Mouse (Mus musculus) mouse trophoblast stem cell (cell line): ENCODE measurements around the gene Hnf1a.
"Not testable (repeated sequence)": the region's sequence is repeated elsewhere in the genome, so short reads cannot be mapped to it uniquely, and the experiment has no call there.

ENCODE experiments used
- in situ Hi-C, 2 experiments: fragments of 300-500 bp; cut with MseI, MboI; formaldehyde crosslinking; loops; 2 replicates in 1 of 2; 3 replicates in 1 of 2; pipeline ENCODE4 v1.15.1; 2025

Gene Hnf1a

DNA sequence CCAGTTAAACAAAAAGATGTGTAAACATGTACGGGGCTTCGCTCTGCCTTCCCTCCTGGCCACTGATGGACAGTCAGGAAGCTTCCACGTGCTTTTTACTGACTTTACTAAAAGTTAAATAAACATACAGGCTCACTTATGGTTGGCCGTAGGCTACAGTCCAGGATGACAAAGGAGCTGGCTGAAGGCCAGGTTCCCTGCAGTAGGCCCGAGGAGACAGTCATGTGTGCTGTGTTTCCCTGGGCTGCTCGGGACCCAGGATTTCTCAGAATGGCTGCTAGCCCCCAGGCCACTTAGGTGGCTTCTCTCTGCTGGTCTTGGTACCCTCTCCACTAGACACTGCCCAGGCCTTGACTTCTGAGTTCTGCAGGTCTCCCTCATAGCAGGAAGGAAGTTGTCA lies 22.0 kb downstream of the Hnf1a start:
- in situ Hi-C loops: no loop called here

DNA sequence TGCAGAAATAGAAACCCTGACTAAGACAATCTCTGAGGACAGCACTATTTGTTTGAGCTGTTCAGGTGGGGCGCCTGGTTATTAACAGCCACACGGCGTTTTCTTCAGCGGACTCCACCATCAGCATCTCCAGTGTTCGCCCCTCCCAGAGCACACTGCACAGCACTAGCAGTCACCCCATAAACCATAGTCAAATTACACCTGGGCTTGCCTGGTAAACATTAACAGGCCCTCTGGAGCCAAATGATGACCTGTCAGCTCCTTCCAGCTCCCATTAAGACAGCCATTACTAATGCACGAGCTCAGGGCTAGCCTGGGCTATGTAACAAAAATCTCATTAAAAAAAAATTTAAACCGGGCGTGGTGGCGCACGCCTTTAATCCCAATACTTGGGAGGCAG lies 25.8 kb downstream of the Hnf1a start:
- in situ Hi-C loops: no loop called here

DNA sequence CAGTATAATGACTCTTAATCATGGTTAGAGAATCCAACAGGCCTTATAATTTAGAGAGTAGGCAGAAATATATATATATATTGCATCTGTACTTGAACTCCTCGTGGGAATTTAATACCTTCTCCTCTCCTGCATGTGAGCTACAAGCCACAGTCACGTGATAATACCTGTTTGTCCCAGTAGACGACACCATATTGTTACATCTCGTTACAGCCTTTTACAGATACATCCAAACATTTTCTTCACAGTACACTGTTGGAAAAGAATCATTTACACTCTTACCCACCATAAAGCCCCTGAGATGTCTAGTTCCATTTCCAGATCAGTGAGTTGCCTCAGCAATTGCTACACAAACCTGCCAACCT lies 28.1 kb downstream of the Hnf1a start:
- in situ Hi-C loops: no loop called here

DNA sequence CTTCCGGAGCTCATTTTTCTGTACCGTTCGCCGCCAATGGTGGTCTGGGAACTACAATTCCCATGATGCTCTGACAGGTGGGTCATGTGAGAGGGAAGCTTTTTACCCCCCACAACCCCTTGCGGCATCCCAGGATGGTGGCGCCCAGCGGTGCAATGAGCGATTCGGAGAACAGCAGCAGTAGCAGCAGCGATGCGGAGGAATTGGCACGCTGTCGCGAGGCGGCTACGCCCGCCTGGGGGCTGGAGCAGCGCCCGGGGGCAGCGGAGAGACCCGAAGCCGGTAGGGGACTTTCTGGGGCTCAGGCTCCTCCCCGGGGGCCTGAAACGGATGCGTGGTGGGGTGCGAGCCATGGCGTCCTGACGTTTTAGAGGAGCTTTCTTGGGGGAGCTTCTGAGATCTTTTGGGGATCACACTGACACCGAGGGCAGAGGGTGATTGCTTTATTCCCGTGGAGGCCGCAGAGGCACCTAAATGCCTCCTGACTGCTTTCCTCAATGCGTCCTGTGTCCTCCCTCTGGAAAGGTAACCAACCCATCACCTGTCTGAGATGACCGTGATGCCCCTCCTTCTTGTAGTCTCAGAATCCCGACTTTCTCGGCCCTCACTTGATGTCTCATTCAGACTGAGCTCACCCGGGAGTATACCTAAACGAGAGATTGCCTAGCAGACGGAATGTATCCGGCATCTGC lies 28.7 kb downstream of the Hnf1a start, which contains the start of gene 2210016L21Rik:
Gene 2210016L21Rik, plus strand, starts transcription at position 85 of the 692 bp plus-strand sequence.
- in situ Hi-C loops: no loop called here

DNA sequence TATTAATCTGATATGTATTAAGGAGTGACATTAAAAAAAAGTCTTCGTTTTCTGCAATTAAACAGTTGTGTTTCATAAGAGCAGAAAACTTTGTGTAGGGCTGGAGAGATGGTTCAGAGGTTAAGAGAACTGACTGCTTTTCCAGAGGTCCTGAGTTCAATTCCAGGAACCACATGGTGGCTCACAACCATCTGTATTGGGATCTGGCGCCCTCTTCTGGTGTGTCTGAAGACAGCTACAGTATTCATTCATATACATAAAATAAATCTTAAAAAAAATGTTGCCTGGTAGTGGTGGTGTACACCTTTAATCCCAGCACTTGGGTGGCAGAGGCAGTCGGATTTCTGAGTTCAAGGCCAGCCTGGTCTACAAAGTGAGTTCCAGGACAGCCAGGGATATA lies 29.8 kb downstream of the Hnf1a start:
- in situ Hi-C loops: not testable (repeated sequence)

DNA sequence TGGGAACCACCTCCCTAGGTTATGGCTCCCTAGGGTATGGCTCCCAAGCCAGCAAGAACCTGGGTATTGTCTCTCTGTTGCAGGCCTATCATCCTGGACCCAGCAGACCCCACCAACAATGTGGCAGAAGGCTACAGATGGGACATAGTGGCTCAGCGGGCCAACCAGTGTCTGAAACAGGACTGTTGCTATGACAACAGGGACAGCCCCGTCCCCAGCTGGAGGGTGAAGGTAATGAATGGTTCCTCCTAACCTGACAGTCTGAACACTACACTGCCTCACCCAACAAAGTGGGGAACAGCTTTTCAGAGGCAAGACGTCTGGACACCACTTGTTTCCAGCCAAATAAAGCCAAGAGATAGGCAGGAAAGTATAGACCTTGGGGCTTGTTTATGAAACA lies 35.1 kb downstream of the Hnf1a start:
- in situ Hi-C loops: no loop called here

DNA sequence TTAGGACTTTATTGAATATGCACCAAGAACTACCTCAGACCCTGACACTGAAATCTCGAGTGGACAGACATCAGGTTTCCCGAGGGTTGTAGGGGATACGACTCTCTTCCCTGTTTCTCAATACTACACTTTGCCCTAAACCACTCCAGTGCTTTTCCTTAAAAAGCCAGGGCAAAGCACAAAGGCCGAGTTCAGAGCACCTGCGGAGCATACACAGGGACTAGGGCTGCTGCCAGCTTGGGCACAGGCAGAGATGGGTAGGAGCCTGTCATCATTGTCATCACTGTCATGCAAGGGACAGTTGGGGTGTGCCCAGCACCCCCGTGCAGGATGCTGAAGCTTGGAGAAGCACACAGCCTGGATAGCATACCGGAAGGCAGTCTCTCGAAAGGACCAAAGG lies 37.7 kb downstream of the Hnf1a start:
- in situ Hi-C loops: no loop called here

DNA sequence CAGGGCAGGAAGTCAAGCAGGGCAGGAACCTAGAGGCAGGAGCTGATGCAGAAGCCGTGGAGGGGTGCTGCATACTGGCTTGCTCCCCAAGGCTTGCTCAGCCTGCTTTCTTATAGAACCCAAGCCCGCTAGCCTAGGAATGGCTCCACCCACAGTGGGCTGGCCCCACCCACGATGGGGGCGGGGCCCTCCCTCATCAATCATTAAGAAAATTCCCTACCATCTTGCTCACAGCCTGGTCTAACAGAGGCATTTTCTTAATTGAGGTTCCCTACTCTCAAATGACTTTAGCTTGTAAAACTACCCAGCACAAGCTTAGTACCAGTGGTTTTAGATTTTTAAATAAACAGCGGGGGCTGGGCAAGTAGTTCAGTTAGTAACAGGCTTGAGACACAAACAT lies 39.3 kb downstream of the Hnf1a start:
- in situ Hi-C loops: no loop called here

DNA sequence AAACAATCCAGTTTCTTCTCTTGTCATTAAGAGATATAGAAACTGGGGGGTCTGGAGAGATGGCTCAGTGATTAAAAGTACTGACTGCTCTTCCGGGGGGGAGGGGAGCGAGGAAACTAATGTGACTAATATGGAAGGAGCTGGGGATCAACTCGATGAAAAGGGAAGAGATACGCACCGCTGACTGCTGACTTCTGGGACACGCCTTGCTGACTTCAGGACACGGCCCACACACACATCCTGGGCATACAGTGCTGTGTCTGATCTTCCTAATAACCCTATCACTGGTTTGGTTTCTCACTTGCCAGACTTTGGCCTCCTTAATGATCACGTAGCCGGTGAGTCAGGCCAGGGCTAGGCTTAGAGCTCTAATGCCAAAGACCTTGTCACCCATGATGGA lies 44.1 kb downstream of the Hnf1a start:
- in situ Hi-C loops: no loop called here

DNA sequence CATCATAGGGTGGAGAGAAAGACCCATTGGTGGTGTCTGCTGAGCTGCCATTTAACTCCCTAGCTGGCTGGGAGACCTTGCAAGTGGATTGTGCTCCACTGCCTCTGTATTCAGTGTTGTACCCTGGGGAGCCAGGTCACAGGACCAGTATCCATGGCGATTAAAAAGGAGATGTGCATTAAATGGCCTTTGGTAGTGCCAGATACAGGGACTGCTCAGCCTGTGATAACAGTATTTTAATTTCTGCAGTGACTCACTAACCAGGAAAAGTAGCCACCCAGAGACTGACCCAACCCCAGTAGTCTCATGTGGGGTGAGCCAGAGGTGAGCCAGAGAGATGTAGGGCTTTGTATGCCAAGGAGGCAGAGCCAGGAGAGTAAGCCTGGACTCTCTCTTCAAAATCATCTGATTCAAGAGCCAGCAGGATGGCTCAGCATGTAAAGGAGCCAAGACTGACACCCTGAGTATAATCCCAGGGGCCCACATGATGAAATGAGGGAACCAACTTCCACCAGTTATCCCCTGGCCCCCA lies 44.7 kb downstream of the Hnf1a start:
- in situ Hi-C loops: no loop called here

DNA sequence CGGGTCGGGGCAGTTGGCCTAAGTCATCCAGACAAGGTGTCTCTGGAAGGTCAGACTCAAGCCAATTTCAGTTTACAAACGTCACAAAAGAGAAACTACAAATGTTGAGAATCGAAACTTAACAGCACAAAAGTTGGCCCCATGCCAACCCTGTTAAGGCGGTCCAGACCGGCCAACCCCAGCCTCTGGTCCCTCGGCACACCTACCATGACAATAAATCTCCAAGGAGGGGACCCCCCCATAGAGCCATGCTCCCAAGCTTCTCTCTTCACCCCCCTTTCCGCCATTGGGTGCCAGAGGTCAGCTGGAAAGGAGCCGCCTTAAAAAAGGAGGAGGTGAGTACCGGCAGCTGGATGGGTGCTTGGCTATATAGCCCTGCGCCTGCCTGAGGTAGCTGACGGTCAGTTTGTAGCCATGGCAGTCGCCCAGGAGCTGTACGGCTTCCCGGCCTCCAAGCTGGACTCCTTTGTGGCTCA lies 47.9 kb downstream of the Hnf1a start, which contains the start of gene Oasl1:
Gene Oasl1, plus strand, starts transcription at position 243 of the 476 bp plus-strand sequence.
- in situ Hi-C loops: no loop called here

DNA sequence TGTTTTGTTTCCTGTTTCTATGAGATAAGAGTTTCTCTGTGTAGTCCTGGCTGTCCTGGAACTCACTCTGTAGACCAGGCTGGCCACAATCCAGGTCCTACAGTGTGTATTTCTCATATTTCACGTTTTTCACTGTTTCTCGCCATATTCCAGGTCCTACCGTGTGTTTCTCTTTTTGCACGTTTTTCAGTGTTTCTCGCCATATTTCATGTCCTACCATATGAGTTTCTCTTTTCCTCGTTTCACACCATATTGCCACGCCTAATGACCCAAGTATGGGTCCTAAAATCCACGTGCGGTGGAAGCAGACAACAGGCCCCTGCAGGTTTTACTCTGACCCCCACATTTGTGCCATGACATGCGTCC lies 48.5 kb downstream of the Hnf1a start:
- in situ Hi-C loops: no loop called here

DNA sequence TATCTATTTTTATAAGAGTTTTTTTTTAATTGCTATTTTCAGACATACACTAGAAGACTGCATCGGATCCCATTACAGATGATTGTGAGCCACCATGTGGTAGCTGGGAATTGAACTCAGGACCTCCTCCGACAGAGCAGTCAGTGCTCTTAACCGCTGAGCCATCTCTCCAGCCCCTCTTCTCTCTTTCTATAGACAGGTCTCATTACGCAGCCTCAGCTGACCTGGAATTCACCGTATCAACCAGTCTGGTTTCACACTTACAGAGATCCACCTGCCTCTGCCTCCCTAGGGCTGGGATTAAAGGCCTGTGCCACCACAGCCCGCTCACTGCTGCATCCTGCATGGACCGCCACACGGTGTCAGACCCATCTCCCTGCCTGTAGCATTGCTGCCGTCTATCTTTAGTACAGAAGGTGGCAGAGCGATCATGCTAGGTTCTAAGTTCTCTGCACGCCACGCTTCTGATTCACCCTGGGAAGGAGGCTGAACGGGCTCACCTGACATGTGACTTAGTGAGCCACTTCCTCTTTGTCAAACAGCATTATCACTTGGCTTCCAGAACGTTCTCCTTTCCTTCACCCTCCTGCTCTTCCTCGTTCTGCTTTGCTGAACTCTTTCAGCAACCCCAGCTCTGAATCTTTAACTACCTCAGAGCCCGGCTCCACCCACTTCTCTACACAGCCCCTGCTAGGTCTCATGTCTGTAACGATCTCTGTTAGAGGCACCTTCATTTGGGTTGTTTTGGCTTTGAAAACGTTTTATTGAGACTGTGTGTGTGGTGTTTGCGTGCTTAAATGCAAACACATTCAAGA lies 49.1 kb downstream of the Hnf1a start:
- in situ Hi-C loops: no loop called here

DNA sequence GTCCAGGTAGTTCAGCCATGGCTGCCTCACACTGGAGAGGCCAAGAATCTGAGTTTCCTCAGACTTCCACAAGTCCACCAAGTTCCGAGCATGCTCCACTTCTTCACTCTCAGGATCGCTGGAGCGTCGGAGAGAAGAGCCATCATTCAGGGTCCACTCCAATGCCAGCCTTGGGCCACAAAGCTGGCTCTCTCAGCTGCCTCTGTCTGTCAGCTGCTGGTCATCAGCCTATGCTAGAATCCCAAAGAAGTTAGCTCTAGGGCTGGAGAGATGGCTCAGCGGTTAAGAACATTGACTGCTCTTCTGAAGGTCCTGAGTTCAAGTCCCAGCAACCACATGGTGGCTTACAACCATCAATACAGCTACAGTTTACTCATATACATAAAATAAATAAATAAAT lies 53.5 kb downstream of the Hnf1a start:
- in situ Hi-C loops: not testable (repeated sequence)

DNA sequence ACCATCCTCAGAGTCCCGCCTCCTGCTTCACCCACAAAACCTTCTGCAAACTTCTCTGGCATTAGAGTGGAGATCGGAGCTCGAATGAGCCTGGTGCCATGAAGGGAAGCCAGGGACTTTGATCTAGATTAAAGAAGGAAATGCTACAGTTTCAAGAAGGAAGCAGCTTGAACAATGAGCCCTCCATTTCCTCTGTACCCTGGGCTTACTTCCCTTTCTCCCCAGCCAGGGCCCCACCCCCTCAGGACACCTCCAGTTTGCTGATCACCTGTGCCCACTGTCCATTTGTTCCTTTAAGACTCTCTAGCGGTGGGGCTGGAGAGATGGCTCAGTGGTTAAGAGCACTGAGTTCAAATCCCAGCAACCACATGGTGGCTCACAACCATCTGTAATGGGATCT lies 54.1 kb downstream of the Hnf1a start:
- in situ Hi-C loops: no loop called here

DNA sequence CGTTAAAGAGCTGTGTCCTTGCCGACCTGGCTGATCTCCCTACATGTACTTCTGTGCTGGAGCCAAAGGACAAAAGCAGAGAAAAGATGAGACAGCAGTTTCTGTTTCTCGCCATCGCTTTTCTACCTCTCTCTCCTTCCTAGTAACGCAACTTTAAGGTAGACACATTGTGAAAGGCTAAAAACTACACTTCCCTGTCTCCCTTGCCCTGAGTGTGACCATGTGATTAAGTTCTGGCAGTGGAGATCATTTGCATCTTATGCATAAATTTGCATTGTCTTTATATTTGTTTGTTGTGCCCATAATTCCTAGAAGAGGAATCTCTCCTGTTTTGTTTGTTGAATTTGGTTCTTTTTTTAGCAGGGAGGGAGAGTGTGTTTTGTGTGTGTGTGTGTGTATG lies 55.0 kb downstream of the Hnf1a start:
- in situ Hi-C loops: no loop called here

DNA sequence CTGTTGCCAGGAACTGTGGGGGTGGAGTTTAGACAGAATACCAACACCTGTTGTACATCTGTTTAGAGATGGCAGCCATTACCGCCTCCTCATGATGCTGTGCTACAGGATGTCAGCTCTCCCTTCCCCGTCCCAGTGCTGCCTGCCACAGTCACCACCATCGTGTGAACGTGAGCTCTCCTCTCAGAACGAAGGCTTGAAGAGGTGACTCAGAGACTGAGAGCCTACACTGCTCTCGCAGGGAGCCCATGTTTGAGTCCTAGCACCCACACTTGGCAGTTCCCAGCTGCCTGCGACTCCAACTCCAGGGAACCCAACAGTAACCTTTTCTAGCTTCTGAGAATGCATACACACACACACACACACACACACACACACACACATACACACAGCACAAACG lies 56.0 kb downstream of the Hnf1a start:
- in situ Hi-C loops: no loop called here

DNA sequence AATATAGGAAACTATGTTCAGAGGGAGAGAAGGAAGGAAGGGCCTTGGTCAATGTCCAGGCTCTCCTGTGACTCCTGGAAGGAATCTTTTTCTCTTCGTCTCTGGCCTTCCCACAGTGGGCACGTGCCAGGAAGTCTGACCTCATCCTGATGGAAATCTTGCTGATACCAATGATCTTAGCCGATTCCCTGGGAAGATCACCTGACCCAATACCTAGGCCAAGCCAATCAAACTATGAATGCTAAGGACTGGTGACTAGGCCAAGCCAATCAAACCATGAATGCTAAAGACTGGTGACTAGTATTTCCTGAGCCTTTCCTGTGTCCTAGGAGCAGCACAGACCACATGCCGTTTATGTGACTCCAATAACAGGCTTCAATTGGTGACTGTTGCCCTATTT lies 57.2 kb downstream of the Hnf1a start:
- in situ Hi-C loops: no loop called here

DNA sequence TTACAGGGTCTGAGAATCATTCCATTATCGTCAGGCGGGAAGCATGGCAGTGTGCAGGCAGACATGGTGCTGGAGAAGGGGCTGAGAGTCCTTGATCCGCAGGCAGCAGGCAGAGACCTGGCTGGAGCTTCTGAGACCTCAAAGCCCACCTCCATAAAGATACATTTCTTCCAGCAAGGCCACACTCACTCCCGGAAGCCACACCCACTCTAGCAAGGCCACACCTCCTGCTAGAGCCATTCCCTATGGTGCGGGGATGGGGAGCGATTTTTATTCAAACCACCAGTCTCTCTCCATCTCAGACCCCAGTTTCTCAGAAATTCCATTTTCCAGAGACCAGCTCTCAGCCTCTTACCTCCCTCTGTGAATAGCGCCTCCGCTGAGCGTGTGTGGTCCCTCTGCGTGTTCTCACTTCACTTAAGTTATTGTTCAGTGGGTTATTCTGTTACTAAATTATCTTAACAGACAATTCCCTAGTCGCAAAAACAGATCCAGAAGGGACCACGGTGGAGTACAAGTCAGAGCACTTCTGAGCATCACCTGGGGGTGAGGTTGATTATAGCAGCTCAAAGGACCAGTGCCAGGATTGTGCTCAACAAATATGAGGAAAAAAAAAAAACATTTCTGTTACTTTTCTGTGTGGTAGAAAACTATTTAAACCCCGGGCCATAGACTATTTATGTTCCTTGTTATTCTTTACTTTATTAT lies 62.1 kb downstream of the Hnf1a start:
- in situ Hi-C loops: no loop called here

DNA sequence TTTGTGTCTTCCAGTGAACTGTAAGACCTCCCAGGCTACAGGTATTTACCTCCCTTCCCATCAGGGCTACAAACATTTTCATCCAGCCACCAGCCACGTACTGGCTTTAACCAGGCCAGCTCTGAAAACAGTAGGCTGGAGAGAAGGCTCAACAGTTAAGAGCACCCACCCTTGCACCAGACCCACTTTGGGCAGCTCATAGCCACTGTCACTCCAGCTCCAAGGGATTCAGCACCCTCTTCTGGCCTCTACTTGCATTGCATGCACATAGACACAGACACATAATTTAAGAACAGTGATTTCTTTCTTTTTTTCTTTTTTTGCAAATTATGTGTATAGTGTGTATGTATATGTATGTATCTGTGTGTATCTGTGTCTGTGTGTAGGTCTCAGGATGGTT lies 68.5 kb downstream of the Hnf1a start:
- in situ Hi-C loops: no loop called here
